Mouse (Mus musculus): ENCODE measurements around the gene A930033H14Rik.

The A930033H14Rik gene

DNA sequence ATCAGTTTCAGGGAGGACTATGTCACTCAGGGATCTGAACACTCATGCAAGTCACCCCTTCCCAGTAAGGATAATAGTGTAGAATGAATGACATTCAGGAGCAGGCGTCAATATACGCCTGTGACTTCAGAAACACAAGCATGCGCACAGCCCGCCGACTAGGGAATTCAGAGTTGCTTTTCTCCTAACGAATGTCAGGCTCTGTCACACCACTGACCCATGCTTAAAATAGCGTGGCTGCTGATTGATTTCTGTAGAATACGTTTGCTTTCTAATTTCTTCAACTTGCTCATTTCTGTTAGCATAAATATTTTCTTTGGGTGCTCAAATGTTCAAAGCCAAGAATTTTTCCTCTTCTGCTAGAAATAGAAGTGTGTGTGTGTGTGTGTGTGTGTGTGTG, 13.1 kb upstream of the A930033H14Rik start:
- DNase-seq, result no peak

DNA sequence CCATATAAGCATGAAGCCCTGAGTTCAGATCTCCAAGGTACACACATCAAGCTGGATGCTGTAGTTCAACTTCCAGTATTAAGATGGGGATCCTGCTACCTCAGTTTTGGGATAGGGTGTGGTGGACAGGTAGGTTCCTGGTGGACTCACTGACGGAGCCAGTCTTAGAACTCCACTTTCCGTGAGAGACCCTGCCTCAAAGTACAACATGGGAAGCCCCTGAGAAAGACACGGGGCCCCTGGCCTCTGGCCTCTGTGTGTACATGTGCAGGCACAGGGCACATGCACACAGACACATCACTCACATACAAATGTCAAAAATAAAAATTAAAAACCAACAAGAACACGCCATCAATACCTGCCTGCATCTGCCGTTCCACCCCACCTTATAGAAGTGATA, 12.6 kb upstream of the A930033H14Rik start:
- no peak for DNase-seq

DNA sequence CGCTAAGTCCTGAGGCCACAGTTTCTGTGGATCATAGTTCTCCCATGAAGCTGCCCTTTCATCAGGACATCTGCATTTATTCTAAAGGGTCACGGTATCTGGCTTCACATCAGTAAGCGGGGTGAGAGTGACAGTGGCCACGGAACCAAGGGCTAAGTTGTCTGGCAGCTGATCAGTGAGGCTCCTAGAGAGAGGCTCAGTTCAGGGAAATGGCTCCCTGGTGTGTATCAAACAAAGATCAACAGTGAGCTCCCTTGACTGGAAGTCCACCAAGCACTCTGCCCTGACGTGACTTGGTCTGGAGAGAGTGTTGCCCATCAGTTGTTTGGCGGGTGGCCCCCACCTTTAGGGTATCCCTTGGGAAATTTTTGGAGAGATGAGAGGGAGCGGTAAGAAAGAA, 11.4 kb upstream of the A930033H14Rik start:
- no peak for DNase-seq

DNA sequence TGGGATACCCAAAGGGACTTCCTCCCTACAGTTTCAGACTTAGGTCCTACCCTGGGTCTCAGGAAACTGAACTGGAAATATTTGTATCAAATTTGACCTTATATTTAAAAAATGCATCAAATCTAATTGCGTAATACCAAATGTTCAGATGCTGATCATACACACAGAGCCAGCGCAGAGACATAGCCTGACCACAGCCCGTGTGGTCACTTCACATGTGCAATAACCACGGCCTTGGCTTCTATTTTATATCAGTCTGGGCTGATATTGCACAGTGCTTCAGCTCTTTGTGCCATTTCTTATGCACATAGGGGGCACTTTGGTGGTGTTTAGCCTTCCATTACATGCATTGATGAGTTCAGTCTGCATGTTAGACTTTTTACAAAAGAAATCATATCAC, 10.3 kb upstream of the A930033H14Rik start:
- DNase-seq, result no peak

DNA sequence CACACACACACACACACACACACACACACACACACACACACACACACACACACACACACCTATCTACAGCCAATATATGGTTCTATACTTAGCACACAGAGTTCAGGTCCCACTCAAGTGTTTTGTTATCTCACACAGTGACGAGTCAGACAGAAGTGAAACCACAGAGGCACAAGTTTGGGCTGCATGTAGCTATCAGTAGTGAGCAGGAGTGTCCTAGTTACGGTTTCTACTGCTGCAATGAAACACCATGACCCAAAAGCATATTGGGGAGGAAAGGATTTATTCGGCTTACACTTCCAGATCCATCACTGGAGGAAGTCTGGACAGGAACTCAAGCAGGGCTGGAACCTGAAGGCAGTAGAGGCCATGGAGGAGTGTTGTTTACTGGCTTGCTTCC, 9.1 kb upstream of the A930033H14Rik start:
- no peak for DNase-seq

DNA sequence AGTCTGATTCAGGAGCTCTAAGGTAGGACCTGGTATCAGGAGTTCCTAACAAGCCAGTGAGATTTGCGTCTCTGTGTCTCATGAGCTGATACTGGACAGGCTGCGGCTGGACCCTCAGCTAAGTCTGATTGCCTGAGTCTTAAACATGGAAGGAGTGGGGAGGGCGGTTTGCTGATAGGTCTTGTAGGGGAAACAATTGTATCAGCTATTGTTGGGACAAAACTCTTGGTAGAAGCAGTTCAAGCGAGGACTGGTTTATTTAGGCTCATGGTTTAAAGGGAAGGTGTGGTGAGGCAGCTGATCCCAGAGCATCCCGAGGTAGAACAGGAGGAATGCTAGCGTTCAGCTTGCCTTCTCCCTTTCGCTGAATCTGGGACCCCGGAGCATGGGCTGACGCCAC, 8.2 kb upstream of the A930033H14Rik start:
- DNase-seq, result no peak

DNA sequence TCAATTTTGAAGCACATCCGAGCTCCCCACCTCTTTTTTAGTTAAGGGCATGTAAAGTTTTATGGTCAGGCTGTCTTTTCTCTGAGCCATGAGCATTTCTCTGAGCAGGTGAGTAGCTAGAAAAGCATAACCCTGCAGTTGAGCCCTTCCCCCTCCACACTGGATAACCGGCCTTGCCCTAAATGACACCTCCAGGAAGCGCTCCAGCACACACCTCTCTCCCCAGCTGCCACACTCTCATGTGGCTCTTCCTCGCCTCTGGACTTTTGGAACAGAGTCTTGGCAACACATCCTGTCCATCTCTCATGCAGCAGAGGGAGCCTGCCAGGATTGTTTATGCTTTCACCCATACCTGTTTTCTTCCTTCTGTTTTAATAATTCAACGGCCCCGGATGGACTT, 7.4 kb upstream of the A930033H14Rik start:
- no peak for DNase-seq

DNA sequence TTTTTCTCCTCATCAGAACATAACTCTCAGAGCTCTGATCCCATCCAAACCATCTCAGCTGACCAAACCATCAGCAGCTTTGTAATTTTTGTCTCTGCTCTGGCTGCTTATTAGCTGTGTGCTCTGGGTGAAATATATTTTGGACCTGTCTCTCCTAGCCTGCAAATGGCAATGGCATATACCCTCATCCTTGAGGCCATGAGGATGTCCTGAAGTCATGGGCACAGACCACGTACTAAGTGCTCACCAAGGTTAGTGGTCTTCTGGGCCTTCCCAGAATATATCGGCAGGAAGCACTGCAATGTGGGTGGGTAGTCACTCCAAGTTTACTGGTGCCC, 6.4 kb upstream of the A930033H14Rik start:
- DNase-seq, result no peak

DNA sequence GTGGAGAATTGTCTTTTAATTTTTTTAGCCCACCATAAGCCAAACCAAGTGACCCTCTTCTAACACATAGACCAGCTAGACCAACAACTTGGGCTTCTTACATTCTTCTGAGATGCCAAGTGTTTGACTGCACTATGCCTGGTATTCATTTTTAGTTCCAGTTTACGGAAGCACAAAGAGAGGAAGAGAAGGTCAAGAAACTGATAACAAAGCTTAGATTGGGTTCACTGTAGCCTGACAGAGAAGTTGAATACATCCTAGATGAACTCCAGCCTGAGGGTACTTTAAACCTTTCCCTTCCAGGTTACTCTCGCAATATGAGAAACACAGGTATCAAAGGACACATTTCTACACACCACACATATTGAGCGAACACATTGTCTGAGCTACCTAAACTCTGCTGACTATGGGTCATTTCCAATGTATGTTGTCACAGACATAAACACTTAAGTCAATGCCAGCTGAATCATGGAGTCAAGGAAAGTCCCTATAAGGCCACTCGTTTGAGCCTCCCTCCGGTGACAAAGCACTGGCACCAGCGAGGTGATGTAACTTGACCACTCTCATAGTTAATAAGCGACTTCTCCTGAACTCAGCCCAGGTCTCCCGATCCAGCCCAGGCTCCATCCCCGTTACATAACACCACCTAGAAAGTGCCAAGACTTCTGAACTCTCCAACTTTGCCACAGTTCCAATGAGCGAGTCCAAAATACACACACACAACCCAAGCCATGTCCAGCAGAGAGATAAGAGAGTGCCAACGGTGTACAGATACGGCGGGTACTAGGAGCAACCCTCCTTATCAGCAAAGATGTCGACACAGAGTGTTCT, 5.8 kb upstream of the A930033H14Rik start:
- DNase-seq, result no peak

DNA sequence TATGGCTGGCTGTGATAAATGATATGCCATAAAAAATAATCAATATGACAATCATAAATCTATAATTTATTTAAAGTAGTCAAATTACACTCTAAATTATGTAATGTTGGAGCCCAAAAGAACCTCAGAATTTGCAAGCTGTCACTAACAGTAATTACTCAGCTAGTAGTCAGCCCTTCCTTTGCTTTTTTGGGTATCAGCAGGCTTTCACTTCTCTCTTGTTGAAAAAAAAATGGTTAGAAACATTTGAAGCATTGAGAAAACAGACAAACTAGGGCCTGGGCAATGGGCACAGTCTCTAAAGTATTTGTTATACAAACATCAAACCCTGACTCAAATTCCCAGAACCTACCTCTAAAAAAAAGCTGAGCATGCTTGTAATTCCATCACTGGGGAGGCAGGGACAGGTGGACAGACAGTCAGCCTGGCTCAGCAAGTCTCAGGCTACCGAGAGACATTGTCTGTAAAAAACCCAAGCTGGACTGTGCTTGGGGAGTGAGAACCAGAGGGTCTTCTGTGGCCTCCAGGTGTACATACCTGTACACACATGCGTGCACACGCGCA, 4.3 kb upstream of the A930033H14Rik start:
- no peak for DNase-seq

DNA sequence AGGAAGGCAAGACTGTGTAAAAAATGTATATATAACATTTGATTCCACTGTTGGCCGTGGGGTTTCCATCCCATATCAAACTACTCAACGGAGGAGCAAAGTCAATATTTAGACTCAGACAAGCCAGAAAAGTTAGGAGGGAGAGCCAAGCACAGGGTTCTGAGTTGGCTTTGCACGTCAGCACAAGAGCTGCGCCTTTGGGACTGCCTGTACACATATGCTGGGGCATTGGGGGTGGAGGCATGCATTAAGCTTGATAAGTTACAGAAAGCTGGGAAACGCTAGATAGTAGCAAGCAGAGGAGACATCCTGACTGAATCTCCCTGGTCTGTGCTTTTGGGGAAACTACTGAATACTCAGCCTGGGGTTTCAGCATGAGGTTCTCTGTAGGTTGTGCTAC, 1.1 kb upstream of the A930033H14Rik start:
- no peak for DNase-seq

DNA sequence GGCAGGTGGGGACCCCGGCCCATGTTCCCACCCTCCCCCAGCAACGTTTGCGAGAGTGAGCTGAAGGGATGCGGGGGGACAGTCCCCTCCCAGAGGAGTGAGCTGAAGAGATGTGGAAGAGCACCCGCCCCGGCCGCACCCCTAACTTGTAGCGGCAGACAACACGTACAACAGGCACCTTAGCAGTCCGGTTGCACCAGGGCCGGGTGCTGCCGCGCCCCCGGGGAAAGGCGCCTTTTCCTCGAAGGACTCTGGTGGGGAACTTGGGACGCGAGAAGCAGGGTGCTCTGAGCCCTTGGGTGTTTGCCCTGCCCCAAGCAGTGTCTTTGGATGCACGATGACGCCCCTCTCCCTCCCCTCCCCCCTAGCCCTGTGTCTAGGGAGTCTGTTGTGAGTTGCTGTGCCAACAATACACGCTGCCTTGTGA, 566 bp upstream of the A930033H14Rik start:
- no peak for DNase-seq

DNA sequence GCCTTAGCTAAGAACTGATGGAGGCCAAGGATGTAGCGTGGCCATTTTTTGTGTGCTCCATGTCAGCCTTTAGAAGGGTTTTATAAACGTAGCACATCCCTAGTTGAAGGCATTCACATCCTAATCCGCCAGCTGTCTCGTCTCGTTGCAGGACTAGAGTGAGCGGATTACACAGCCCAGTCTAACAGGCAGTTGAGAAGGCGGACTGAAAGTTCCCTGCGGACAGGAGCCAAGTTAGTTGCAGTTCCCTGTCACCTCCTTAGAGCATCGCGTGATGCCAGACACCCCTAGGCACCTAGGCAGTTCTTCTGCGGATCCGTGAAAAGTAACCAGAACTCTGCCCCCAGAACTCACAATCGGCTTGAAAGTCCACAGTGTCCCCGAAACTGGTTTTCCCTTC, 922 bp downstream of the A930033H14Rik start:
- DNase-seq, result no peak

DNA sequence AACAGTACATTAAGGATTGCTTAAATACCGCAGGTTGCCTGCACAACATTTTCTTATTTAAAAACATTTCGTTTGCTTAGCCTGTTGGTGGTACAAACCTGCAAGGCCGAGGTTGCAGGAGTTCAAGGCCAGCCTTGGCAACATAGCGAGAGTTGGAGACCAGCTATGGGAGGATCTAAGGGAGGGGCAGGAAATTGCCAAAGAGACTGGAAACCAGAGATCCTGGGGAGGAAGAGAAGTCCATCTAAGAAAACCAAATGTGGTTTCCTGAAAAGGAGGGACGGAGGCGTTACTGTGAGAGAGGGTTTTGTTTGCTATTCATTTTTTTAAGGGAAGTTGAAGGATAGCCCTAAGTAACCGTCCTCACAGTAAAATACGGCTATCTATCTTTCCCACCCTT, 1.3 kb downstream of the A930033H14Rik start:
- no peak for DNase-seq

DNA sequence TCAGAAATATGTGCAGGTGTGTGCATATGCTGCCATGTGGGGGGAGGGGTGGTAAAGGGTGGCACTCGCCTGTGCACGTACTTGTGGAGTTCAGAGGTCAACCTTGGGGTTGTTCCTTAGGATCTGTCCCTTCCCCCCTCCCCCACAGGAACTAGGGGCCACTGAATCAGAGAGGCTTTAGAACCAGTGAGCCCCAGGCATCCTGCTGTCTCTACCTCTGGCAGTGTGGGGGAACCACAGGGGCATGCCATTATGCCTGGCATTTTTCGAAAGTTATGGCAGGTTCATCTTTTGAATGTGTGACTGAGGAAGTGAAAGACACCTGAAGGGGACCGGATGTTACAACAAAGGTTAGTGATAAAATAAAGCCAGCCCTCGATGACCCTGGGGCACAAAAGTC, 2.2 kb downstream of the A930033H14Rik start:
- DNase-seq, result no peak

DNA sequence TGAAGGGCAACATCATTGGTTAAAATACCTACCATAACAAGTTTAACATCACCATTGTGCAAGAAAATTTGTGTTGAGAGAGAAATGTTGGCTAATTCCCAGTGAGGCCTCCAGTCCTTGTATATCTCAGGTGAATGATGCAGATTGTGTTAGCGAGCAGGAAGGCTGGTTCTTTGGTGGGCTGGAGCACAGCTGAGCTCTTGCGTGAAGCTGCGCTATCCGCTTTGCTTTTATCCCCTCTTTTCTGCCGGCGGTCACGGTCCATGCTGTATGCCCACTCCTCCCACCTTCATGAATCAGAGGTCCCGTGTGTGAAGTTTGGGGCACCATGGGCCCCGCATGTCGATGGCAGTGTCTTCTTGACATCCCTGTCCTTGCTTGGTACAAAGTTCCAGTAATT, 2.9 kb downstream of the A930033H14Rik start:
- DNase-seq, result no peak

DNA sequence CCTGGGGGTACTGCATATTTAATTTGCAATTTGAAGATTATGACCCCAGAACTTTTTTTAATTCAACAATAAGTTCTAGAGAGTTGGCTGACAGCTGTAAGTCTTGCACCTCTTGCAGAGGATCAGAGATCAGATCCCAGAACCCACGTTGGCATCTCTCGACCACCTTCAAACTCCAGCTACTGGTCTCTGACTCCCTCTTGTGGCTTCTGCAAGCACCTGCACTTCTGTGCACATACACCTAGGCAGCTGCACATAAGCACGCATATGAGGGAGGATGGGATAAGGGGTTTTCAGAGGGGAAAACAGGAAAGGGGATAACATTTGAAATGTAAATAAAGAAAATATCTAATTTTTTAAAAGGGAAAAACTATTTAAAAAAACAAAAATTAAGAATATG, 4.2 kb downstream of the A930033H14Rik start:
- DNase-seq, result no peak

DNA sequence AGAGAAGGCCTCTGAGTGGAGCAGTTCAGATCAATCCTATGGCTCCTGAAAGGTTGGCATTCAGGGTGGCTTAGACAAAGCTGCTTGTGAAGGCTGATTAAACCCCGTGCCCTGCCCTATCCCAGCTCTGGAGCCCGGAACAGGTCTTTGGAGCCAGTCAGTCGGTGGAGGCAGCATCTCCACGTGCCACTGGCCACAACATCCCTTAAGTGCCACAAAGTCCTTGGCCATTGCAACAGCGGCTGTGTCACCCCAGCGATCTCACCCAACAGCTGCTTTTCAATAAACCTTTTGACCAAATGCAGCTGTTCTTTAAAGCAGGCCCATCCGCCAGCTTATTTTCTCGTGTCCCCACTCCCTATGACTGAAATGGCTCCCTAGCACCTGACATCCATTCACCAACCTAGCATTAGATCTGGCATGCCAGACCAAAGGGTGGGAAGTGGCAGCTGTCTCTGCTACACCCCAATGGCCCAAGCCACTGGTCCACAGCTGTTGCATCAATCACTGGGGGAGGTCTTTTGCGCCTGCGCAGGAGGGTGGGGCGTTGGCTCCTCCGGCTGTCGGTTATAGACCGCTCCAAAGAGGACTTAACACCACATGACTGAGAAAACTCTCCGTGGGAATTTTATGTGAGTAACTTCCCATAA, 4.8 kb downstream of the A930033H14Rik start:
- DNase-seq, result no peak

DNA sequence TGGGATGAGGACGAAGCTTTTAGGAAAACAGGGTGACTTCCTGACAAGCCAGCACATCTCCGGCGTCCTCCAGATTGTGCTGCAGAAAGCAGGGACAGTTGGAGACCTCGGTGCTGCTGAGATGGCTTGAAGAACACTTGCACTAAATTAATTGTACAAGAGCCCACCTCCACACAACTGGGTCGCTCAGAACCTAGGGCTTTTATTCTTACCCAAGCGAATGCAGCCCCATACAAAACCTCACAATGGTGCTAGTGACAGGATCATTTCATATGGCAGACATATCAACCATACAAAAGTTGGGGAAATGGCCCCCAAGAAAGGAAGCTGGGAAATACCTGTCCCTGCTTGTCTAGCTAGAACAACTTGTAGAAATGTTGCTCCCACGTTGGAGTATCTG, 5.4 kb downstream of the A930033H14Rik start:
- DNase-seq, result no peak

DNA sequence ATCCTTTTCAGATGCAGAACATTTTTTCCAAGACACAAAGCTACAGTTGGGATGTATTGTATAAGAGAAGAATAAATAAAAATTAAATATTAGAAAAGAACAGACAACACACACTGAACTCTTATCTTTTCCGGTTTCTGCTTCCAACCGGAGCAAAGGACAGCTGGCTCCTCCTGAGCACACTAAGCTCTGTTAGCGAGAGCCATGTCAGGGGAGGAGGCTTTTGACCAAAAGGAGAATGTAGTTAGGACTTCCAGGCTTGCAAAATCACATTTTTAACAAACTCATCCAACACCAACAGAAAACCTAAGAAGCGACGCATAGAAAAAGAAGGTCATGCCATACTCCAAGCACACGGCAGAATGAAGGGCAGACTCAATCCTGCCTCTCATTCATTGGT, 6.8 kb downstream of the A930033H14Rik start:
- no peak for DNase-seq

DNA sequence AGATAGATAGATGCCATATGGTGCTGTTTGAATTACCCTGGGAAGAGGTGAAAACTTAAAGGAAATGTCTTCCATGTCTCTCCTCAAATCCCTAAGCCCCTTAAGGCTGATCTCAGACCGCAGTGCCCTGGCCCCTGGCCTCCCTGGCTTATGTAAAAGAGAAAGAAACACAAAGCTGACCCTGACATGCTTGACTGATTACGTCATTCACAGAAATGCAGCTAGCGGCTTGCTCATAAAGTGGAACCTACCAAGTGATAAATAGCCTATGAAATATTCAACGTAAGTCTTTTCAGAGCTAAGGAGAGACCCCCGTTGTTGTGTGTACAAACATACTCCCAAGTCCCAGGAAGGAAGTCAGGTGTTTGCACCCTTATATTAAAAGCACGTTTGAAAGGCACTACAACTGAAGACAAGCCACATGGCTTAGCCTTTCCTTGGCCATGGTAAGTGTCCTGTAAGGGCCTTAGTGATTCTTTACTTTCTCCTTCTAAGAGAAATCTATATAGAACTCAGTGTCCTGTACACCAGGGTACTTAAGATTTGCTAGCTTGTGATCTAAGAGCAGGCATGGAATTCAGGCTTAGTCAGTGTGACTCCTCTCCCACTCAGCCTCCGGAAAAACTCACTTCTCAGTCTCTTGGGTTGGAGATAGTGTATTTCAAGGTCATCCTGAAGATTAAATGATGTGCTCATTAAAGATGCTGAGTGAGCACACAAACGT, 8.1 kb downstream of the A930033H14Rik start:
- no peak for DNase-seq

DNA sequence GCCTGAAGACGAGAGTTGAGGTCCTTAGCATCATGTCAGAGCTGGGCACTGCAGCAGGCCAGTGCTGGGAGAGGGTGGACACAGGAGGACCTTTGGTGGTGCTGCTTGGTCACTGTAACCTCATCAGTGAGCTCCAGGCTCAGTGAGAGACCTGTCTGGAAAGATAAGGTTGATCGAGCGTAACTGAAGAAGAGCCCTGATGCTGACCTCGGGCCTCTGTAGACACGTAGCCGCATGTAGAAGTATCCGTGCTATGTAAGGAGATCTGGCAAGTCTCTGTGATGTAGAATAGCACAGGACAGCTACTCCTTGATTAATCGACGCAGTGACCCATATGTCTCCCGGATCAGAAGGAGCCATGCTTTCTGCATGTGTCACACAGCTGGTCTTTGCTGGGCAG, 19.2 kb downstream of the A930033H14Rik start:
- DNase-seq, result no peak

DNA sequence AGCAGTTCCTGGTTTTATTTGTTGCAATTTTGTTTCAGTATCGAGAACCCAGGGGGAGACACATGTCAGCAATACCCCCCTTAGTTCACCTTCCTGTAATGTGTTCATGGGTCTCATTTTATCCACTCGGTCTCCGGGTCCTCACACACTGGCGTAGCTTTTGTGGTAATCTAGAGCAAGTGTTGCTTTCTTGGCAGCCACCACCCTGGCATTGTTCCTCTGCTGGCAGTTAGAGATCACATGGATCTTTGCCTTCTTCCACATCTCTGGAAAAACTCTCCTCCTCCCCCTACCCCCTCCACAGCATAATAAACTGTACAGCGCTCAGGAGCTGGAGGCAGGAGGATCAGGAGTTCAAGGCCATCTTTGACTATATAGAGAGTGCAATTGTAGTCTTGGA, 20.6 kb downstream of the A930033H14Rik start:
- no peak for DNase-seq

All from cerebellum, adult 11-12 months (tissue).